Mouse (Mus musculus): ENCODE data around the gene Tbc1d10a.

GRCm38 (mm10) chr11:4250290-4250689 is 63.7 kb downstream of the Tbc1d10a start:
- TF ChIP-seq POLR2A (IDR thresholded peaks at IDR 0.05; ENCODE audit: insufficient read length, low read depth): no peak
- no peak for TF ChIP-seq MAX (IDR thresholded peaks at IDR 0.05; ENCODE audit: low read depth)
- TF ChIP-seq MYOD1 (IDR thresholded peaks at IDR 0.05; ENCODE audit: control insufficient read depth in 1 of 3, insufficient read length in 2 of 3, low read depth in 2 of 3): no peak
- TF ChIP-seq E2F4 (IDR thresholded peaks at IDR 0.05; ENCODE audit: insufficient read depth): no peak
- no peak for TF ChIP-seq USF1 (IDR thresholded peaks at IDR 0.05; ENCODE audit: low read depth)
- no peak for TF ChIP-seq TCF12 (IDR thresholded peaks at IDR 0.05; ENCODE audit: insufficient read depth, poor library complexity, severe bottlenecking)
- TF ChIP-seq POLR2AphosphoS2 (IDR thresholded peaks at IDR 0.05; ENCODE audit: insufficient read length, low read depth): no peak
- no peak for TF ChIP-seq MYOG (IDR thresholded peaks at IDR 0.05; ENCODE audit: control insufficient read depth in 1 of 3, insufficient read depth in 1 of 3, insufficient read length in 2 of 3, low read depth in 2 of 3)
- TF ChIP-seq TCF3 (IDR thresholded peaks at IDR 0.05; ENCODE audit: insufficient read length, low read depth): no peak
- no peak for TF ChIP-seq REST (IDR thresholded peaks at IDR 0.05; ENCODE audit: insufficient read depth, insufficient read length)
- no peak for TF ChIP-seq CEBPB (IDR thresholded peaks at IDR 0.05; ENCODE audit: insufficient read depth, poor library complexity, severe bottlenecking)
- TF ChIP-seq SRF (IDR thresholded peaks at IDR 0.05; ENCODE audit: control insufficient read depth, insufficient read length, low read depth): no peak

Measured in myocyte (in vitro differentiated cells).